Mouse (Mus musculus) forebrain, postnatal 0 days (tissue): Measurements from ENCODE around the gene 1700019D03Rik. TPM values are rescaled to one million over a fixed set of nuclear protein-coding genes. Genes with fewer than 3 reads are reported as not detected.

ENCODE experiments used
- ATAC-seq: fragments of 200-750 bp; cut with Nextera tagmentation; 2 replicates; pipeline ENCODE4 v1.8.0; 2017; ENCODE audit warnings: mild to moderate bottlenecking, moderate library complexity
- DNase-seq: peaks from one replicate; pipeline ENCODE4 v3.0.0-alpha.2; 2015
- H3K27ac ChIP-seq: fragments of 300-500 bp; sonication (generic); 2 replicates; pipeline ENCODE4 v1.5.1; 2014; ENCODE audit warnings: low read depth, mild to moderate bottlenecking, antibody characterized with exemption, low read length, moderate library complexity, mixed read lengths
- H3K27me3 ChIP-seq: fragments of 300-500 bp; sonication (generic); 2 replicates; pipeline ENCODE4 v1.6.1; 2014; ENCODE audit warnings: mild to moderate bottlenecking, low read length, mixed read lengths; ENCODE audit not compliant: insufficient read depth
- H3K36me3 ChIP-seq: fragments of 300-500 bp; sonication (generic); 2 replicates; pipeline ENCODE4 v1.6.1; 2014; ENCODE audit warnings: mild to moderate bottlenecking, moderate library complexity; ENCODE audit not compliant: insufficient read depth
- H3K4me1 ChIP-seq: fragments of 300-500 bp; sonication (generic); 2 replicates; pipeline ENCODE4 v1.6.1; 2014; ENCODE audit warnings: antibody characterized with exemption; ENCODE audit not compliant: insufficient read depth
- H3K4me2 ChIP-seq: fragments of 300-500 bp; sonication (generic); 2 replicates; pipeline ENCODE4 v1.6.1; 2014; ENCODE audit warnings: low read depth, mild to moderate bottlenecking, moderate library complexity
- H3K4me3 ChIP-seq: fragments of 300-500 bp; sonication (generic); 2 replicates; pipeline ENCODE4 v1.5.1; 2014; ENCODE audit warnings: low read depth, low read length, mixed read lengths
- H3K9ac ChIP-seq: fragments of 300-500 bp; sonication (generic); 2 replicates; pipeline ENCODE4 v1.6.1; 2014; ENCODE audit warnings: mild to moderate bottlenecking
- H3K9me3 ChIP-seq: fragments of 300-500 bp; sonication (generic); 2 replicates; pipeline ENCODE4 v1.6.1; 2016; ENCODE audit warnings: low read length
- CTCF ChIP-seq: sonication (generic); IDR thresholded peaks from 2 replicates; pipeline ENCODE4 v1.5.1; 2016; ENCODE audit warnings: antibody characterized with exemption, control low read depth, low read depth
- WGBS: fragments of 180-500 bp; shearing (Covaris S2); extraction: QIAGEN DNeasy Blood & Tissue Kit; methylation state at CpG from one replicate; pipeline ENCODE4 v1.1.7; 2014; 5-methylcytosine and 5-hydroxymethylcytosine counted together
- polyA plus RNA-seq: library from polyadenylated mRNA; unstranded; fragments of >200 nt; fragmentation: Nextera tagmentation; extraction: Ambion mirVana; gene quantifications from 2 replicates; pipeline ENCODE4 v1.2.1, GENCODE M21; 2015
- total RNA-seq: library from RNA; depleted of rRNA; stranded (reverse); fragments of >200 nt; gene quantifications from 2 replicates; pipeline ENCODE4 v1.2.3, GENCODE M21; 2014

The 1700019D03Rik gene
- total and polyA plus RNA-seq, 2 experiments from 2014 or later, result 3.2 to 5.7 TPM

- Histone ChIP-seq H3K27me3 (no peaks in the 10 kb centered on the region), H3K9me3 (no peaks in the 10 kb centered on the region), H3K9ac (no peak overlapping the region), H3K36me3 (no peaks in the 10 kb centered on the region), H3K4me3 (no peak overlapping the region), H3K27ac (no peak overlapping the region), H3K4me1 (no peaks in the 10 kb centered on the region), H3K4me2 (no peak overlapping the region)
- peak; percentile 86 for DNase-seq
- TF ChIP-seq CTCF, result peak; percentile 83
- ATAC-seq, result peak; percentile 78
- WGBS, result 50% methylated on average over 9 of the region's 9 CpGs
These were observed 33.4 kb upstream of the 1700019D03Rik start for GRCm38 (mm10) chr1:53053087-53054022.

GRCm38 (mm10) chr1:53049763-53050427 is 29.9 kb upstream of the 1700019D03Rik start:
- Histone ChIP-seq H3K4me3 (no peak overlapping the region), H3K4me1 (no peaks in the 10 kb centered on the region), H3K27me3 (no peaks in the 10 kb centered on the region), H3K36me3 (no peaks in the 10 kb centered on the region), H3K9me3 (no peaks in the 10 kb centered on the region), H3K27ac (no peak overlapping the region), H3K4me2 (no peak overlapping the region), H3K9ac (no peak overlapping the region)
- DNase-seq, result no peak
- WGBS, result 83% methylated on average over 8 of the region's 8 CpGs
- ATAC-seq, result no peak
- no peak for TF ChIP-seq CTCF

GRCm38 (mm10) chr1:53037443-53037871 is 17.5 kb upstream of the 1700019D03Rik start:
- H3K9ac ChIP-seq, result no peak overlapping the region
- DNase-seq, result no peak
- no peak overlapping the region for H3K27ac ChIP-seq
- H3K27me3 ChIP-seq, result no peaks in the 10 kb centered on the region
- no peak for ATAC-seq
- no peaks in the 10 kb centered on the region for H3K4me1 ChIP-seq
- H3K4me2 ChIP-seq, result no peak overlapping the region
- H3K9me3 ChIP-seq, result no peaks in the 10 kb centered on the region
- no peak overlapping the region for H3K4me3 ChIP-seq
- WGBS, result 76% methylated on average over 5 of the region's 5 CpGs
- no peak for TF ChIP-seq CTCF
- no peaks in the 10 kb centered on the region for H3K36me3 ChIP-seq

GRCm38 (mm10) chr1:53032550-53032949 is 12.6 kb upstream of the 1700019D03Rik start:
- no peak overlapping the region for H3K4me2 ChIP-seq
- H3K36me3 ChIP-seq, result no peaks in the 10 kb centered on the region
- no peaks in the 10 kb centered on the region for H3K27me3 ChIP-seq
- H3K9ac ChIP-seq, result no peak overlapping the region
- ATAC-seq, result peak; percentile 69
- peak; percentile 73 for DNase-seq
- no peak overlapping the region for H3K27ac ChIP-seq
- H3K4me1 ChIP-seq, result no peaks in the 10 kb centered on the region
- no peaks in the 10 kb centered on the region for H3K9me3 ChIP-seq
- peak; percentile 58 for TF ChIP-seq CTCF
- H3K4me3 ChIP-seq, result no peak overlapping the region

- Histone ChIP-seq H3K27ac (peak overlapping the region; percentile 75), H3K9me3 (no peaks in the 10 kb centered on the region), H3K4me3 (no peak overlapping the region), H3K4me1 (peaks cover 14% of the 10 kb centered on the region; the same call in 1 of the 2 replicates), H3K27me3 (no peaks in the 10 kb centered on the region), H3K9ac (no peak overlapping the region), H3K4me2 (no peak overlapping the region), H3K36me3 (no peaks in the 10 kb centered on the region)
- DNase-seq, result peak; percentile 58
- TF ChIP-seq CTCF, result no peak
- 51% methylated on average over 3 of the region's 3 CpGs for WGBS
- ATAC-seq, result peak; percentile 87
These were observed 1.1 kb downstream of the 1700019D03Rik start for GRCm38 (mm10) chr1:53018746-53019505.

GRCm38 (mm10) chr1:53015606-53016005 is 4.4 kb downstream of the 1700019D03Rik start:
- Histone ChIP-seq H3K4me3 (no peak overlapping the region), H3K4me2 (no peak overlapping the region), H3K36me3 (no peaks in the 10 kb centered on the region), H3K27me3 (no peaks in the 10 kb centered on the region), H3K9me3 (no peaks in the 10 kb centered on the region), H3K27ac (no peak overlapping the region), H3K9ac (no peak overlapping the region), H3K4me1 (peaks cover 14% of the 10 kb centered on the region; the same call in 1 of the 2 replicates)
- TF ChIP-seq CTCF, result no peak
- DNase-seq (no peak), ATAC-seq (no peak)
- WGBS, result 34% methylated on average over 5 of the region's 5 CpGs
